Mouse (Mus musculus) embryonic fibroblast, embryonic 13.5 days (primary cell): Measurements from ENCODE around the gene Arhgap4.

Source experiments
- CTCF ChIP-seq: IDR thresholded peaks from 2 replicates; pipeline ENCODE4 v1.5.1; 2011; ENCODE audit warnings: mild to moderate bottlenecking, control low read depth, low read length, moderate library complexity, borderline replicate concordance; ENCODE audit not compliant: insufficient read depth
- POLR2A ChIP-seq: IDR thresholded peaks from 2 replicates; pipeline ENCODE4 v1.6.1; 2011; ENCODE audit warnings: low read depth, mild to moderate bottlenecking, control low read depth, low read length, moderate library complexity

DNA sequence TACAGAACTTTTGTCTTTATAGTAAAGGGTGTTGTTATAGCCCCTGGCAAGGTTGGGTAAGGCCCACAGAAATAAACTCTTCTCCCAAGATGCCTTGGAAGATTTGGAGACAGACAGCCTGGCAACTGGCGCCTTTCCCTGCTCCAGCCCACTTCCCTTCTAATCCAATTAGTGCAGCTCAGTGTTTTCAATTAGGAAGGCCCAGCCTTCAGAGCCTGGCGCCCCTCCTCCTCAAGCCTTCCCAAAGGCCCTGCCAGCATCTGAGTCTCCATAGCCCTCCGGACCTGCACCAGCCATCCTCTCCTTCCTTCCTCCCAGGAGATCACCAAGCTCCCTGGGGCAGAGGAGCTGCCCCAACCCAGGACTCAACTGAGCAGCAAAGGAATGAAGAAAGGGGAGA, 54.4 kb downstream of the Arhgap4 start:
- TF ChIP-seq CTCF (no peak), POLR2A (no peak)
